In the genomic region with DNA sequence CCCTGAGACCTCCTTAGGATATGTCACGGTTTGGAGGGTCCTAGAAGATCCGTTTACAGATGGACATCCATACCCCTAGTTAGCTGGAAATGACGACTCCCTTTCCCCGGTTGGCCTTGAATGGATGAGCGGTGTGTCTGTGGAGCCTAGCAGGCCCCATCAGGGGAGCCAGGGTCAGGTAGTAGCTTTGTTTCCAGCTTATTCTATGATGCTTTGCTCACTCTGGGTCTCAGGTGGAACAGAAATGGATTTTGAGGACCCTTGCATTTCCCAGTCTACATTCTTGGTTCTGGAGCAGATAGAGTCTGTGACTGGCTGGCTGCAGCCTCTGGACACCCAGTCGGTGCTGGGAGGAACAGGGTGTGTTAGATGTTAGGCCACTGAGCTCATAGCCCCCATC, we compare ENCODE assay signal across 8 mouse cellular contexts. TPM values are rescaled to one million over a fixed set of nuclear protein-coding genes. Genes with fewer than 3 reads are reported as not detected.
A peak's percentile ranks its signal among the peaks of the same experiment; 100 is the strongest.
DNase-seq lines count a peak whose midpoint lies in the region; ATAC-seq and TF ChIP-seq lines count a peak whose summit lies in the region.

No protein-coding gene starts in this region.

- in situ Hi-C loops in CH12.LX (cut with MboI; ENCODE audit: low pct_ligation_motif_present, low pct_unique_long_range_greater_than_20kb, low sequenced_read_pairs) = loop anchor here (5.0 kb wide), 1 partner anchor 128 kb away; no protein-coding TSS in a partner anchor

- H3K4me2 ChIP-seq in CH12.LX (ENCODE audit: insufficient read depth, low read depth, poor library complexity, severe bottlenecking) = peak overlapping the region; percentile 86
- peak overlapping the region; percentile 73 for H3K4me2 ChIP-seq in forebrain, embryonic 16.5 days (ENCODE audit: low read length)
- H3K4me2 ChIP-seq in liver, embryonic 14.5 days (ENCODE audit: low read depth) = peak overlapping the region; percentile 82

- no peak overlapping the region for H3K27ac ChIP-seq in CH12.LX (ENCODE audit: insufficient read depth, low read depth)
- H3K27ac ChIP-seq in forebrain, embryonic 16.5 days (ENCODE audit: low read length) = no peak overlapping the region
- no peak overlapping the region for H3K27ac ChIP-seq in liver, embryonic 14.5 days

- no peaks in the 10 kb centered on the region for H3K9me3 ChIP-seq in CH12.LX (replicated peaks; ENCODE audit: low read length)
- H3K9me3 ChIP-seq in forebrain, embryonic 16.5 days (ENCODE audit: control insufficient read depth, low read length) = no peaks in the 10 kb centered on the region
- no peaks in the 10 kb centered on the region for H3K9me3 ChIP-seq in liver, embryonic 14.5 days (ENCODE audit: control insufficient read depth, low read length)

- peaks cover 7 to 37% of the 10 kb centered on the region in 2 experiments for H3K36me3 ChIP-seq in CH12.LX (replicated peaks in 1 of 2; ENCODE audit: control insufficient read depth in 1 of 2, insufficient read depth in 1 of 2, low read length in 1 of 2)
- H3K36me3 ChIP-seq in forebrain, embryonic 16.5 days (ENCODE audit: control insufficient read depth, insufficient read depth) = no peaks in the 10 kb centered on the region
- no peaks in the 10 kb centered on the region; the same call in 1 of the 2 replicates for H3K36me3 ChIP-seq in liver, embryonic 14.5 days (replicated peaks; ENCODE audit: control insufficient read depth, insufficient read depth, low read depth)

- intact Hi-C loops in left cerebral cortex, postnatal 36 days (cut with DNase I) = no loop called here

- peaks cover 12% of the 10 kb centered on the region for H3K27me3 ChIP-seq in CH12.LX (replicated peaks)
- no peaks in the 10 kb centered on the region for H3K27me3 ChIP-seq in forebrain, embryonic 16.5 days (replicated peaks; ENCODE audit: control insufficient read depth, insufficient read depth, low read length)
- H3K27me3 ChIP-seq in liver, embryonic 14.5 days (ENCODE audit: control insufficient read depth, insufficient read depth, low read length) = peaks cover 10% of the 10 kb centered on the region

- 78% methylated on average over 6 of the region's 6 CpGs for WGBS in forebrain, embryonic 16.5 days
- WGBS in liver, embryonic 14.5 days (ENCODE audit: insufficient replicate concordance) = 70% methylated on average over 6 of the region's 6 CpGs

- no peak for ATAC-seq in forebrain, embryonic 16.5 days
- ATAC-seq in liver, embryonic 14.5 days (ENCODE audit: insufficient read depth) = no peak

- H3K4me1 ChIP-seq in CH12.LX (ENCODE audit: control insufficient read depth in 1 of 2, insufficient read depth in 2 of 2) = peaks cover 19 to 66% of the 10 kb centered on the region in 2 experiments
- peaks cover 47% of the 10 kb centered on the region for H3K4me1 ChIP-seq in forebrain, embryonic 16.5 days (replicated peaks; ENCODE audit: control insufficient read depth, insufficient read depth, low read length)
- peaks cover 7 to 29% of the 10 kb centered on the region in 2 experiments; a peak in 3 of 4 replicates for H3K4me1 ChIP-seq in liver, embryonic 14.5 days (replicated peaks; ENCODE audit: control insufficient read depth in 2 of 2, insufficient read depth in 2 of 2, low read length in 1 of 2)

- TF ChIP-seq EP300 in CH12.LX (IDR thresholded peaks at IDR 0.05; ENCODE audit: low read length) = no peak
- no peak for TF ChIP-seq EP300 in liver, embryonic 14.5 days (IDR thresholded peaks at IDR 0.05; ENCODE audit: low read depth)

- TF ChIP-seq RAD21 in CH12.LX (IDR thresholded peaks at IDR 0.05; ENCODE audit: low read depth, low read length) = no peak

- dilution Hi-C loops in CH12.LX (cut with MboI; ENCODE audit: extremely low pct_ligation_motif_present, extremely low pct_unique_long_range_greater_than_20kb, low sequenced_read_pairs) = no loop called here

- H3K79me2 ChIP-seq in CH12.LX (replicated peaks; ENCODE audit: control insufficient read depth, extremely low read depth, insufficient read depth, poor library complexity, severe bottlenecking) = peaks cover 34% of the 10 kb centered on the region

- H3K9ac ChIP-seq in CH12.LX (ENCODE audit: insufficient read depth, low read depth) = peak overlapping the region; percentile 95; the same call in 1 of the 2 replicates
- H3K9ac ChIP-seq in forebrain, embryonic 16.5 days (replicated peaks; ENCODE audit: low read depth, low read length) = no peak overlapping the region; the same call in 1 of the 2 replicates
- H3K9ac ChIP-seq in liver, embryonic 14.5 days (replicated peaks) = no peak overlapping the region

- peak; percentile 90 for DNase-seq in heart, adult 11 months
- DNase-seq in heart, adult 8-10 months (ENCODE audit: low spot score) = no peak
- no peak for DNase-seq in CH12.LX (ENCODE audit: extremely low read depth)
- no peak for DNase-seq in liver, embryonic 14.5 days (ENCODE audit: low read depth in 3 of 3, low spot score in 3 of 3)
- DNase-seq in thymus, adult 18-20 months = no peak
- DNase-seq in retina, postnatal 1 day = no peak
- no peak for DNase-seq in left cerebral cortex, postnatal 36 days (ENCODE audit: low spot score in 2 of 2)

- TF ChIP-seq CTCF in CH12.LX (conservative IDR thresholded peaks at IDR 0.05 in 1 of 2, IDR thresholded peaks at IDR 0.05 in 1 of 2; ENCODE audit: low read depth in 2 of 2, low read length in 2 of 2) = no peak
- TF ChIP-seq CTCF in liver, embryonic 14.5 days (IDR thresholded peaks at IDR 0.05; ENCODE audit: low read depth) = no peak

- peak overlapping the region; percentile 83 to 99 (median 84) for H3K4me3 ChIP-seq in CH12.LX (replicated peaks in 1 of 3; ENCODE audit: low read depth in 2 of 3, low read length in 2 of 3, poor library complexity in 1 of 3)
- no peak overlapping the region for H3K4me3 ChIP-seq in forebrain, embryonic 16.5 days (replicated peaks; ENCODE audit: low read length)
- H3K4me3 ChIP-seq in liver, embryonic 14.5 days (ENCODE audit: insufficient read depth in 1 of 2, low read depth in 2 of 2, low read length in 2 of 2) = no peak overlapping the region

- TF ChIP-seq POLR2A in CH12.LX (IDR thresholded peaks at IDR 0.05; ENCODE audit: low read depth, low read length) = no peak

TF ChIP-seq in CH12.LX, 34 proteins besides CTCF, POLR2A, EP300 and RAD21 (continues in another document):
- TF ChIP-seq CHD1 (IDR thresholded peaks at IDR 0.05; ENCODE audit: low read depth, low read length) = no peak
- TF ChIP-seq SMC3 (IDR thresholded peaks at IDR 0.05; ENCODE audit: low read depth, low read length) = no peak
- TF ChIP-seq MAX (IDR thresholded peaks at IDR 0.05; ENCODE audit: low read length) = no peak
- no peak for TF ChIP-seq SIN3A (IDR thresholded peaks at IDR 0.05; ENCODE audit: low read length)
- no peak for TF ChIP-seq IRF4 (IDR thresholded peaks at IDR 0.05; ENCODE audit: low read depth, low read length)
- no peak for TF ChIP-seq ZNF384 (IDR thresholded peaks at IDR 0.05; ENCODE audit: low read depth, low read length)
- TF ChIP-seq ZKSCAN1 (IDR thresholded peaks at IDR 0.05; ENCODE audit: borderline replicate concordance, low read depth, low read length) = no peak
- TF ChIP-seq MEF2A (IDR thresholded peaks at IDR 0.05; ENCODE audit: borderline replicate concordance, low read depth, low read length) = no peak

RNA-seq across cellular contexts. Expression of gene Git1, which starts 1.4 kb away (rescaled TPM):
- total RNA-seq in heart, adult 8-10 months (2022) = 10 to 100 TPM; 53.5 to 63.3 (median 57.1) TPM
- total RNA-seq in CH12.LX (2012; rRNA removed) (28.9 and 30.8 TPM in 2 replicates), CH12.LX (2014; rRNA removed) (8.0 and 8.8 TPM in 2 replicates)
- polyA plus RNA-seq in CH12.LX (2012; ENCODE audit: insufficient read length, low read depth) = 53.3 and 57.8 TPM in 2 replicates
- 14.1 and 16.3 TPM in 2 replicates for polyA plus RNA-seq in forebrain, embryonic 16.5 days (2015; fragmentation: Nextera tagmentation; extraction: Ambion mirVana)
- 6.3 and 7.3 TPM in 2 replicates for polyA plus RNA-seq in liver, embryonic 14.5 days (2012; rRNA removed)
- 2.2 TPM in 2 replicates for polyA plus RNA-seq in liver, embryonic 14.5 days (2014; fragmentation: Nextera tagmentation; extraction: Ambion mirVana)
- 100 to 1,000 TPM; 277 to 296 TPM for total RNA-seq in left cerebral cortex, postnatal 36 days (2021)

RNA-seq across cellular contexts. Expression of gene Ankrd13b, which starts 5.3 kb away (rescaled TPM):
- 10 to 100 TPM in 2 of 4 experiments, 1 to 10 TPM in 2; 7.5 to 11.6 (median 9.9) TPM for total RNA-seq in heart, adult 8-10 months (2022)
- 1.7 and 1.9 TPM in 2 replicates for total RNA-seq in CH12.LX (2012; rRNA removed)
- total RNA-seq in CH12.LX (2014; rRNA removed) = 0.53 and 0.55 TPM in 2 replicates
- 2.7 and 2.8 TPM in 2 replicates for polyA plus RNA-seq in CH12.LX (2012; ENCODE audit: insufficient read length, low read depth)
- polyA plus RNA-seq in forebrain, embryonic 16.5 days (2015; fragmentation: Nextera tagmentation; extraction: Ambion mirVana) = 33.1 and 38.4 TPM in 2 replicates
- polyA plus RNA-seq in liver, embryonic 14.5 days (2012; rRNA removed) = 4.1 and 4.8 TPM in 2 replicates
- 0.67 and 1.00 TPM in 2 replicates for polyA plus RNA-seq in liver, embryonic 14.5 days (2014; fragmentation: Nextera tagmentation; extraction: Ambion mirVana)
- 10 to 100 TPM; 84.9 to 99.0 TPM for total RNA-seq in left cerebral cortex, postnatal 36 days (2021)

RNA-seq across cellular contexts. Expression of gene Abhd15, which starts 20.1 kb away (rescaled TPM):
- 1 to 10 TPM; 1.7 to 3.2 (median 2.2) TPM for total RNA-seq in heart, adult 8-10 months (2022)
- total RNA-seq in CH12.LX (2012; rRNA removed) (0.38 and 0.63 TPM in 2 replicates), CH12.LX (2014; rRNA removed) (0.08 and 0.11 TPM in 2 replicates)
- 0.23 and 0.38 TPM in 2 replicates for polyA plus RNA-seq in CH12.LX (2012; ENCODE audit: insufficient read length, low read depth)
- polyA plus RNA-seq in forebrain, embryonic 16.5 days (2015; fragmentation: Nextera tagmentation; extraction: Ambion mirVana) = 1.4 and 1.8 TPM in 2 replicates
- polyA plus RNA-seq in liver, embryonic 14.5 days (2012; rRNA removed) = 0.76 and 1.1 TPM in 2 replicates
- 2.3 and 2.7 TPM in 2 replicates for polyA plus RNA-seq in liver, embryonic 14.5 days (2014; fragmentation: Nextera tagmentation; extraction: Ambion mirVana)
- 1 to 10 TPM; 1.2 to 1.3 TPM for total RNA-seq in left cerebral cortex, postnatal 36 days (2021)

RNA-seq across cellular contexts. Expression of gene Trp53i13, which starts 21.0 kb away (rescaled TPM):
- total RNA-seq in heart, adult 8-10 months (2022) = 10 to 100 TPM; 10.5 to 12.4 (median 11.4) TPM
- total RNA-seq in CH12.LX (2012; rRNA removed) = 11.1 and 12.8 TPM in 2 replicates
- total RNA-seq in CH12.LX (2014; rRNA removed) = 6.4 and 6.7 TPM in 2 replicates
- polyA plus RNA-seq in CH12.LX (2012; ENCODE audit: insufficient read length, low read depth) = 12.6 and 14.9 TPM in 2 replicates
- 13.0 and 14.9 TPM in 2 replicates for polyA plus RNA-seq in forebrain, embryonic 16.5 days (2015; fragmentation: Nextera tagmentation; extraction: Ambion mirVana)
- polyA plus RNA-seq in liver, embryonic 14.5 days (2012; rRNA removed) = 2.8 and 3.3 TPM in 2 replicates
- 3.5 and 4.2 TPM in 2 replicates for polyA plus RNA-seq in liver, embryonic 14.5 days (2014; fragmentation: Nextera tagmentation; extraction: Ambion mirVana)
- 1 to 10 TPM; 3.9 to 4.6 TPM for total RNA-seq in left cerebral cortex, postnatal 36 days (2021)

RNA-seq across cellular contexts. Expression of gene Gm10392, which starts 24.2 kb away (rescaled TPM):
- not detected for total RNA-seq in heart, adult 8-10 months (2022)
- 0.13 TPM in 1 of 2 replicates, not detected in the other for total RNA-seq in CH12.LX (2012; rRNA removed)
- total RNA-seq in CH12.LX (2014; rRNA removed) = 0.30 TPM in 1 of 2 replicates, not detected in the other
- 0.17 and 0.53 TPM in 2 replicates for polyA plus RNA-seq in CH12.LX (2012; ENCODE audit: insufficient read length, low read depth)
- not detected in 2 replicates for polyA plus RNA-seq in forebrain, embryonic 16.5 days (2015; fragmentation: Nextera tagmentation; extraction: Ambion mirVana)
- polyA plus RNA-seq in liver, embryonic 14.5 days (2012; rRNA removed) = not detected in 2 replicates
- polyA plus RNA-seq in liver, embryonic 14.5 days (2014; fragmentation: Nextera tagmentation; extraction: Ambion mirVana) = not detected in 2 replicates
- total RNA-seq in left cerebral cortex, postnatal 36 days (2021) = not detected

Comparison
In these comparisons a context has a peak if more than half of its experiments do, and no peak if none do; other contexts are left out.
1. H3K4me3 ChIP-seq: peak in CH12.LX (3 of 3); none in forebrain, embryonic 16.5 days (single experiment) and liver, embryonic 14.5 days (0 of 2).
2. RNA of gene Git1, which starts 1.4 kb away (total RNA-seq): 277 to 296 TPM in left cerebral cortex, postnatal 36 days; 53.5 to 63.3 TPM in heart, adult 8-10 months and 8.0 to 30.8 TPM in CH12.LX; every median in the first group is over 4 times any median in the second.
3. RNA of gene Ankrd13b, which starts 5.3 kb away (total RNA-seq): 84.9 to 99.0 TPM in left cerebral cortex, postnatal 36 days; 7.5 to 11.6 TPM in heart, adult 8-10 months and 0.53 to 1.9 TPM in CH12.LX; every median in the first group is over 4 times any median in the second.
4. Peak in every context shown above with its lines, with median percentiles within 50 percentile points of each other: H3K4me2 ChIP-seq.